Mouse (Mus musculus) erythroid progenitor cell, adult 5-6 weeks (primary cell): ENCODE measurements around the gene Lpxn. TPM values are rescaled to one million over a fixed set of nuclear protein-coding genes. Genes with fewer than 3 reads are reported as not detected.

Experiments used
- ATAC-seq: replicated peaks from 2 replicates; pipeline ENCODE4 v1.8.0; 2016; ENCODE audit warnings: moderate number of reproducible peaks, mild to moderate bottlenecking, moderate TSS enrichment, inconsistent platforms; ENCODE audit not compliant: poor library complexity, low FRiP score, severe bottlenecking
- total RNA-seq, 2 experiments: library from RNA; stranded (forward) in 1 of 2; stranded (reverse) in 1 of 2; fragments of 150-400 nt in 1 of 2; fragments of 186-747, 209-891 nt in 1 of 2; gene quantifications; 2 replicates each; pipeline versions ENCODE4 v1.2.3 to v1.2.4; 2015 to 2017; ENCODE audit warnings: low replicate concordance in 2 of 2

Lpxn gene
- total RNA-seq, 2 experiments from 2014 or later = 0.84 to 1.3 TPM

DNA sequence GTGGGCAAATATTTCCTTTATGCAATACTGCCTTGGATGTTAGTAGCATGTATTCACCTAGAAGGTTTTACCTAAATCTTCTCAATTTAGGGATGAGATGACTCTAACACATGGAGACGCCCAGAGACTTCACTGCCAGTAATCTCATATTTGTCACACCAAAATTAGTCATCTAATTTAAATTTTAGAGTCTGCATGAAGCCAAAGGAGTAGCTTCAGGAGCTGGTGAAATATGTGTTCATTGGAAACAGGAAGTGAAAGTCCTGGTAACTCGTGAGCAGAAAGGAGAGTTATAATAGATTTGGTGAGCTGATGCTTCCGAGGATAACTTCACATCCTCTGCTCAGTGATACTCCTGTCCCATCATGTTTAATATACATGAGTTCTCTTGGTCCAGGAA, 5.1 kb downstream of the Lpxn start:
- ATAC-seq = no peak

DNA sequence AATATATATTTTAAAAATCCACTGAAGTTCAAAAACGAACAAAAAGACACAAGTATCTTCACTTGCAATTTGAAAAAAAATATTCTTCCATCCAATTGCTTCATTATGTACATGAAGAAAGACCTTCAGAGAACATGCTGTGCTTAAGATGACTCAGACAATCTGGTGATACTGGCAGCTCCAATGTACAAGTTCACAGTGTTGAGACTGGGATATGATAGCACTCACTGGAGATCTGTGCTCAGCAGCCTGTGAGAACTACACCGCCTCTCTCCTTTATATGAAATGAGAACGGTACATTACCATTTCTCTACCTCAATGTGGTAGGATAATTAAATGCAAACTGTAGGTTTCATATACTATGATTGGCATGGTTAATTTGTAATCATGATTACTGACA, 6.8 kb downstream of the Lpxn start:
- ATAC-seq = no peak

DNA sequence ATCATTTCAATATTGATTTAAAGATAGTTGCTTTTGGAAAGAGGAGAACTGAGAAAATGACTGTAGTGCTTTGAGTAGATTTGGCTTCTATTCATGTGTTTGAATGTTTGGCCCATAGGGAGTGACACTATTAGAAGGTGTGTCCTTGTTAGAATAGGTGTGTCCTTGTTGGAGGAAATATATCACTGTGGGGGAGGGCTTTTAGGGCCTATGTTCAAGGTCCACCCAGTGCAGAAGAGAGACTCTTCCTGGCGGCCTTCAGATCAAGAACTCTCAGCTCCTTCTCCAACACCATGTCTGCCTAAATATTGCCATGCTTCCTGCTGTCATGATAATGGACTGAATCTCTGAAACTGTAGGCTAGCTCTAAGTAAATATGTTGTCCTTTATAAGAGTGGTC, 8.2 kb downstream of the Lpxn start:
- ATAC-seq = no peak

DNA sequence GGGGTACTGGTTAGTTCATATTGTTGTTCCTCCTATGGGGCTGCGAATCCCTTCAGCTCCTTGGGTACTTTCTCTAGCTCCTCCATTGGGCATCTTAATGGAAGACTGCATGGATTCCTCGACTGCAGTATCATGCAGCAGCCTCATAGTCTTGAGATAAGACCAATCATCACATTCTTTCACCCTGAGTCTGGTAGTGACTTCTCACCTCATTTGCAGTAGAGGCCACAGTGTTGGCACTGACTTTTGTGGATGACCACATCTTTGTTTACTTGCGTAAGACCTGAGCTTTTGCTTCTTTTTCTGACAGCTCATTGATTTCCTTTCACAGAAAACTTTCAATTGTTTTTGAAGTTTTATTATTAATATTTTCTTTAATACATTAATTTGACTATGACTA, 9.7 kb downstream of the Lpxn start:
- ATAC-seq = no peak

DNA sequence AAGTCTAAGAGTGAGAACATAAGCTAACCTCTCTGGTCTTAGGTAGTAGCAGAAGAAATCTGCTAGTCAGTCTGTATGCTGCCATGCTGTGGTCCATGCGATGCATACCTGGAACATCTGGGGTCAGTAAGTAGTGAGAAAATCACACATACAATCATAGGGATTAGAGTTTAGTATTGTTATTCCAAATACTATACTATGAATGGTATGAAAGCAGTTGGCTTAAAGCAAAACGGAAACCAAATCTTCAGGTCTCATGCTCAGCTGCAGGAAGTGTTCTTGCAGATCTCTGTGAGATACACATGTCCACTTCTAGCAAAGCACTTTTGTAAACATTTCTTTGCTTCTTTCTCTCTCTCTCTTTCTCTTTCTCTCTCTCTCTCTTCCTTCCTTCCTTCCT, 10.2 kb downstream of the Lpxn start:
- no peak for ATAC-seq

DNA sequence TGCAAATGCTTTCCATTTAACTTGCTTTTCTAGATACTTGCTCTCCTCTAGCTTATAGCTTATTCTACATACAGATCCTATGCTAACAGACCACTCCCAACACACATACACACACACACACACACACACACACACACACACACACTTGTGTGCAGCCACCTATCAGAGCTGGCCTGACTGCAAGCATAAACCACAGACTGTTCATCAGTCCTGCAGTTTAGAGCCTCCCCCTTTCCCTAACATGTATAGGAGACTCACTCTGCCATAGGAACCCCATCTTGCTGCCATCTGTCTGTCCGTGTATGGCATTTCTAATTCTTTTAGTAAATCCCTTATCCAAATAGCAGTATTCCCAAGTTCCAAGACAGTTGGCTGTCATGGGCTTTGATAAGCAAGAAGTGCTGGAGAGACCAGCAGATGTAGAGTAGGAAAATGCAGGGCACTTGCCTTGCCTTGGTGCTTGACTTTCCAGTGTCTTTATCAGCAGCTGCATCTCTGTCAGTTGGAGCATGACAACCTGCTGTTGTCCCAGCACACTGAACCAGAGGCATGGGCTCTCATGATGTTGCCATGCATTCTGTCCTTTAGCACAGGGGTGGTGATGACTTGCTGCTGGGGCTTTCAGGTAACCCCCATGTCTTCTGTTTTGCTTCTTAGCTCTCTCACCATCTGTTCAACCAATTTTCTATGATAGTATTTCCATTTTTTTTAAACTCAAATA, 16.8 kb downstream of the Lpxn start:
- no peak for ATAC-seq

DNA sequence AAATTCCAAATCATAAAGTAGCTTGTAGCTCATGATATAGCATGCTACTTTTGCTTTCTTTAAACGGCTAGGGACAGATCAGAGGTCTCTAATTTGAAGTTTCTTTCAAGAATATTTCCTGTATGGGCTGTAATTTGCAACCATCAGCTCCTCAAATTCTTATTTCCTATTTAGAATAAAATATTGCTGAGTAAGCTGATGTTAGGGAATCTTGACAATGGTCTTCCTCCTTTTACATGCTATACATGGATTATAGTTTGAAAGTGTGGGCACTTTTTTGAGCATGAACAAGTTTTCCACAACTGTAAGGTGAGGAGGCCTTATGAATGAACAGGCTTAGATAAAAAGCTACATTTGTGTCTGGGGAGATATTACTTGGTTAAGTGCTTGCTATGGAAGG, 17.9 kb downstream of the Lpxn start:
- no peak for ATAC-seq

DNA sequence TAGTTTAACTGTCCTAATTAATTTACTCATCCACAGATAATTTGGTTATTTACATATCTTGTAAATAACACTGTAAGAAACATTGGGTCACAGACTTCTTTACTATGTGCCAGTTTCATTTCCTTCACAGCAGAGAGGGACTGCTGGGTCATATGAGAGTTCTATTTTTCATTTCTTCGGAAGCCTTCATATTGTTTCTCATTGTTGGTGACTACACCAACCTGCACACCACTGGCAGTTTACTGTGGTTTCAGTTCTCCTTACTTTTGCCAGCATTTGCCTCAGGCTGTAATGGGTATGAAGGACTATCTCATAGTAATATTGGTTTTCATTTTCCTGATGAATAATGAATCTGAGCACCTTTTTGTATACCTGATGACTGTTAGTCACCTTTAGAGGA, 22.5 kb downstream of the Lpxn start:
- ATAC-seq = no peak

DNA sequence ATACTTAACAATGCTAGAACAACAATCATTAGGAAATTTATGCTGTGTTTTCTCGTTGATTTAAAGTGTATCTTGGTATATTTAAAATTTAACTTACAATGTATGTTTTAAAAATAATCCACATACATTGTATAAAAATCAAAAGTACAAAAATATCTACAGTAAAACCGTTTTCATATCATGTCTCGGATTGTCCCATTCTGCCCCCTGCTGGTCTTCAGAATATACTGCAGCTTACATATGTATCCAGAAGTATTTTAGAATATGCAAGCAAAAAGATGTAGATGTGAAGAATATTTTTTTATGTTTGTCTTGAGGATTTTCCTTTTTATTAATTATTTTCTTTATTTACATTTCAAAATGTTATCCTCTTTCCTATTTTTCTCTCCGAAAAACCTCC, 24.4 kb downstream of the Lpxn start:
- ATAC-seq = peak; percentile 73; the same call in 1 of the 2 replicates

DNA sequence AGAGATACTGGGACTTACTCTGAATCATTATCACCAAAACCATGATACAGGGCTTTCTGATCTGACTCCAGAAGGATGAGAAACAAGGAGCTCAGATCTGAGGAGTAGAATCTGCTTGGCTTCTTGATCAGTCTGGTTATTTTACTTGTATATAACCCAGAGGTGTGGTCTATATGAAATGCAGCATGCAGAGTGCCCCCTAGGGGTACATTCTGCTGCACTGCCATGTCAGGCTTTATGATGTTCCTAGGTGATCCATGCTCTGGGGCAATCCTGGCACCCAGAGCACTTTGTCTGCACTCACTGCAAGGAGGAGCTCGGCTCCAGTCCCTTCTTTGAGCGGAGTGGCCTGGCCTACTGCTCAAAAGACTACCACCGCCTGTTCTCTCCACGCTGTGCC, 28.6 kb downstream of the Lpxn start:
- ATAC-seq = no peak

DNA sequence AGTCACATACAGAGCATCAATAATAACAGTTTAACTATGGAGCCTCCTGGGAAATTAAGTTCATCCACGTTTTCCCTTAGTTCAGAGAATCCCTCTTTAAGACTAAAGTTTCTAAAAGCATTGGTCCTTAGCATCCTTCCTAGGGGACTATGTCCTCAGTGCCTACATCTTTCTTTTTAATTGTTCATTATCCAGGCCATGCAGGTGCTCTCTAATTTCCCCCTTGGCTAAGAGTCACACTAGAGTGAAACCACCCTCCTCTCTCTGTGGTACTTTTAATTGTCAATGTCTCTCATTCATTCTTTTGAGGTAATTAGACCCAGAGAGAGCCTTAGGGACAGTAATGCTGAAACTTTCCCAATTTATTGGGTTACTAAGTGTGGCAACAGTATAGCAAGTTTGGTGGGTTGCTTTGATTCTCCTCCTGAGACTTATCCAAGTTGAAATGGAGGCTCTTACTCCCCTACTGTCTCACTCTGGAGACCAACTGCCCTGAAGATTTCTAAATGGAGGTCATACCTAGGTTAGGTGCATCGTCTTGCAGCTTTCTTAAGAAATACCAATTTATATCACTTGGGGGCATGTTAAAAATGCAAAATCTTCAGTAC, 34.9 kb downstream of the Lpxn start:
- ATAC-seq = no peak

DNA sequence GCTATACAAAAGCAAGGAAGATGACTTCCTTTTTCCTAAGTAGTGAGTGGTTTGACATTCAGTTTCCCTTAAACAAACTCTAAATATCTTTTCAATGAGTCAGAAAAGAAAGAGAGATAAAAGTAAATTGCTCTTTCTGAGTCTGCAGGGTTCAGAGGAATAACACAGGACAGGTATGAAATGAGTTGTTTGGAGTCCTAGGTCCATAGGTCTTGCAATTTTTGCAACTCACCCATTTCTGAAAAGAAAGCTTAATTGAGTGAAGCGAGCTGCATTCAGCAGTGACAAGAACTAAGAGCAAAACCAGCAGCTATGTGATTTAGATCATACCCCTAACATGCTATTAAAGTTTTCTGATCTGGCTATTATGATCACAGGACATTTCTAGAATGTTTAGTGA, 35.6 kb downstream of the Lpxn start:
- ATAC-seq = no peak

DNA sequence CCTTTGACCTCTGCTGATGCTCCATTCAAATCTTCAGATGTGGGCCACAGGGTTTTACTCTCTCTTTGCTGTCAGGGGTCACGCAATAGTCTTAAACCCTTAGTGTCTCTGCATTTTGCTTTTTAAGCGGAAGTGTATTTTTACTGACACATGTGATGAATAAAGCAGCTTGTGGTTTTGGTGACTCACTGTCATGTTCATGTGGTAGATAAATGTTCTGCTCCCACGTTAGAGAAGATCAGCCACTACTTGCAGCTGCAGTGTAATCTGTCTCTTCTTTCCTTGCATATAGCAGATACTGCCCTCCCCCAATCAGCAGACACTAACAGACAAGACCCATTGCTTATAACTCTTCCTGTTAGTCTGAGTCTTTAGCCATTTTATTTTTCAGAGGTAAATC, 37.6 kb downstream of the Lpxn start:
- ATAC-seq = no peak

DNA sequence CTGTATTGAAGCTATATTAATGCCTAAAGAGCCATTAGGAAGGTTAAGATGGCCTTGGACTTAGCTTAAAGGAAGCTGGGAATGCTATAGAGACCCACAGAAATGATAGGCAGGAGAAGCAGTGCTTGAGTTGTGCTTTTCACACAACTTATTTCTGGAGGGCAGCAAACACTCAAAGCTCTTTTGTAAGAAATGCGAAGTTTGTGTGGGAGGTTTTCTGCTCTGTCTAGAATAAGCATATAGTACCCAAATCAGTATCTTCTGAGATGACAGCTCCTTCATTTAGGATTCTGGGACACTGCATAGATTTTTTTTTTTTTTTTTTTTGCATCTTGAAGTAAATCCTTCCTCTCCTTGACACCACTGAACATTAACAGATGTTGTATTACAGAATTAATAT, 42.5 kb downstream of the Lpxn start:
- ATAC-seq = no peak

DNA sequence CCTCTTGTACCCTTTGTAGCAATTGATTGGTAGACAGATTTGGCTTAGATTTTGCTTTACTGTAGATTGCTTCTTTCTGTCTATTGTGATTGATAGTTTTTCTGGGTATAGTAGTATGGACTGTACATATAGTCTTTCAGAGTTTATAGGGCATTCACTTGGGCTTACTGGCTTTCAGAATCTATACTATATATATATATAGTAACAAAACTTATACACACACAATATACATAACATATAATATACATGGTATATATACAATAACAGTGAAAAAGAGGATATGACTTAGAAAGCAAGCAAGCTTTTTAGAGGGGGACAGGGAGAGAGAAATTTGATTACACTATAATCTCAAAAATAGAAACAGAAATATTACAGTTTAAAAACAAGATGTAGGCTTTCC, 50.4 kb downstream of the Lpxn start, which contains the start of gene Gm5244:
Gm5244 (plus strand) TSS at position 301 of the 400 bp plus-strand sequence.
- no peak for ATAC-seq

DNA sequence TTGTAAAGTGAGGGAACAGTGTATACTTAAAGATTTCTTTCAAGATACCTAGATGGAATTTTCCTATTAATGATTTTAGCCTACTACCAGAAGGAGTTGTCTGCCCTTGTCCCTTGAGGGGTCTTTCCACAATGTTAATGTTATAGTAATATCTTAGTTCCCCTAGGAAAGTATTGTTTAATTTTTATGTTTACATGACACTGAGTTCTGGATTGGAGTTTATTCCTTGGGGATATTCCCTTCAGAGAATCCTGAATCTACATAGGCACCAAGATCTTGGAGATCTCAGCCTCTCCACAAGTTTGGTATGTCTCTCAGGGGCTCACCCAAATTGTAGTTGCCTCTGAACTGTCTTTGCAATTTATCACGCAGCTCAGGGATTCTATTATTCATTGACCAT, 61.0 kb downstream of the Lpxn start, which contains the start of gene Olfr1444:
Olfr1444 (plus strand) TSS at position 301 of the 400 bp plus-strand sequence.
- ATAC-seq = no peak

Other genes with a start within 250 kb of the Lpxn start
- not detected in 2 replicates for gene Gm4952, start 196.2 kb upstream of the Lpxn start, total RNA-seq (2015; ENCODE audit: low replicate concordance)
- not detected in 2 replicates for gene Gm4952, start 196.2 kb upstream of the Lpxn start, total RNA-seq (2017; ENCODE audit: low replicate concordance)
- gene Glyat, start 162.9 kb upstream of the Lpxn start, total RNA-seq (2015; ENCODE audit: low replicate concordance) = not detected in 2 replicates
- gene Glyat, start 162.9 kb upstream of the Lpxn start, total RNA-seq (2017; ENCODE audit: low replicate concordance) = 5.3 TPM in 1 of 2 replicates, not detected in the other
- gene Olfr1442, start 125.8 kb upstream of the Lpxn start, total RNA-seq (2015; ENCODE audit: low replicate concordance) = not detected in 2 replicates
- 0.23 TPM in 1 of 2 replicates, not detected in the other for gene Olfr1442, start 125.8 kb upstream of the Lpxn start, total RNA-seq (2017; ENCODE audit: low replicate concordance)
- not detected in 2 replicates for gene Olfr1443, start 118.1 kb upstream of the Lpxn start, total RNA-seq (2015; ENCODE audit: low replicate concordance)
- gene Olfr1443, start 118.1 kb upstream of the Lpxn start, total RNA-seq (2017; ENCODE audit: low replicate concordance) = not detected in 2 replicates
- not detected in 2 replicates for gene Keg1, start 100.4 kb upstream of the Lpxn start, total RNA-seq (2015; ENCODE audit: low replicate concordance)
- gene Keg1, start 100.4 kb upstream of the Lpxn start, total RNA-seq (2017; ENCODE audit: low replicate concordance) = not detected in 2 replicates
- gene Cntf, start 30.6 kb upstream of the Lpxn start, total RNA-seq (2015; ENCODE audit: low replicate concordance) = 6.7 and 20.2 TPM in 2 replicates
- 3.6 and 5.0 TPM in 2 replicates for gene Cntf, start 30.6 kb upstream of the Lpxn start, total RNA-seq (2017; ENCODE audit: low replicate concordance)
- 101 and 140 TPM in 2 replicates for gene Zfp91, start 67 bp upstream of the Lpxn start, total RNA-seq (2015; ENCODE audit: low replicate concordance)
- 140 and 154 TPM in 2 replicates for gene Zfp91, start 67 bp upstream of the Lpxn start, total RNA-seq (2017; ENCODE audit: low replicate concordance)
- gene Gm5244, start 50.5 kb downstream of the Lpxn start, total RNA-seq (2015; ENCODE audit: low replicate concordance) = not detected in 2 replicates
- gene Gm5244, start 50.5 kb downstream of the Lpxn start, total RNA-seq (2017; ENCODE audit: low replicate concordance) = not detected in 2 replicates
- gene Olfr1444, start 61.1 kb downstream of the Lpxn start, total RNA-seq (2015; ENCODE audit: low replicate concordance) = not detected in 2 replicates
- gene Olfr1444, start 61.1 kb downstream of the Lpxn start, total RNA-seq (2017; ENCODE audit: low replicate concordance) = not detected in 2 replicates
- gene Olfr1445, start 87.7 kb downstream of the Lpxn start, total RNA-seq (2015; ENCODE audit: low replicate concordance) = not detected in 2 replicates
- not detected in 2 replicates for gene Olfr1445, start 87.7 kb downstream of the Lpxn start, total RNA-seq (2017; ENCODE audit: low replicate concordance)
- gene Olfr1446, start 97.3 kb downstream of the Lpxn start, total RNA-seq (2015; ENCODE audit: low replicate concordance) = not detected in 2 replicates
- not detected in 2 replicates for gene Olfr1446, start 97.3 kb downstream of the Lpxn start, total RNA-seq (2017; ENCODE audit: low replicate concordance)
- gene Olfr1447, start 107.5 kb downstream of the Lpxn start, total RNA-seq (2015; ENCODE audit: low replicate concordance) = not detected in 2 replicates
- gene Olfr1447, start 107.5 kb downstream of the Lpxn start, total RNA-seq (2017; ENCODE audit: low replicate concordance) = not detected in 2 replicates
- not detected in 2 replicates for gene Olfr1448, start 128.2 kb downstream of the Lpxn start, total RNA-seq (2015; ENCODE audit: low replicate concordance)
- gene Olfr1448, start 128.2 kb downstream of the Lpxn start, total RNA-seq (2017; ENCODE audit: low replicate concordance) = not detected in 2 replicates
- gene Olfr1449, start 134.6 kb downstream of the Lpxn start, total RNA-seq (2015; ENCODE audit: low replicate concordance) = not detected in 2 replicates
- not detected in 2 replicates for gene Olfr1449, start 134.6 kb downstream of the Lpxn start, total RNA-seq (2017; ENCODE audit: low replicate concordance)
- gene Olfr1450, start 154.1 kb downstream of the Lpxn start, total RNA-seq (2015; ENCODE audit: low replicate concordance) = not detected in 2 replicates
- not detected in 2 replicates for gene Olfr1450, start 154.1 kb downstream of the Lpxn start, total RNA-seq (2017; ENCODE audit: low replicate concordance)
- not detected in 2 replicates for gene Olfr1451, start 198.8 kb downstream of the Lpxn start, total RNA-seq (2015; ENCODE audit: low replicate concordance)
- gene Olfr1451, start 198.8 kb downstream of the Lpxn start, total RNA-seq (2017; ENCODE audit: low replicate concordance) = not detected in 2 replicates
- gene Olfr1453, start 232.1 kb downstream of the Lpxn start, total RNA-seq (2015; ENCODE audit: low replicate concordance) = not detected in 2 replicates
- not detected in 2 replicates for gene Olfr1453, start 232.1 kb downstream of the Lpxn start, total RNA-seq (2017; ENCODE audit: low replicate concordance)